Mouse (Mus musculus) heart, adult 2 months (tissue): ENCODE measurements around the gene Fntb.

Source experiments
- CTCF ChIP-seq: fragments of 200-600 bp; IDR thresholded peaks from 2 replicates; pipeline ENCODE4 v1.8.1; 2022; ENCODE audit warnings: antibody characterized with exemption, mild to moderate bottlenecking, moderate library complexity
- EP300 ChIP-seq: fragments of 200-500 bp; IDR thresholded peaks from 2 replicates; pipeline ENCODE4 v1.6.1; 2011; ENCODE audit warnings: low read depth, low read length, control low read depth; ENCODE audit not compliant: insufficient read depth

- no peak for TF ChIP-seq CTCF
- no peak for TF ChIP-seq EP300
These were observed 146.8 kb downstream of the Fntb start for GRCm38 (mm10) chr12:76912193-76912592.
